8 mouse cellular contexts compared by ENCODE assay signal in the genomic region with DNA sequence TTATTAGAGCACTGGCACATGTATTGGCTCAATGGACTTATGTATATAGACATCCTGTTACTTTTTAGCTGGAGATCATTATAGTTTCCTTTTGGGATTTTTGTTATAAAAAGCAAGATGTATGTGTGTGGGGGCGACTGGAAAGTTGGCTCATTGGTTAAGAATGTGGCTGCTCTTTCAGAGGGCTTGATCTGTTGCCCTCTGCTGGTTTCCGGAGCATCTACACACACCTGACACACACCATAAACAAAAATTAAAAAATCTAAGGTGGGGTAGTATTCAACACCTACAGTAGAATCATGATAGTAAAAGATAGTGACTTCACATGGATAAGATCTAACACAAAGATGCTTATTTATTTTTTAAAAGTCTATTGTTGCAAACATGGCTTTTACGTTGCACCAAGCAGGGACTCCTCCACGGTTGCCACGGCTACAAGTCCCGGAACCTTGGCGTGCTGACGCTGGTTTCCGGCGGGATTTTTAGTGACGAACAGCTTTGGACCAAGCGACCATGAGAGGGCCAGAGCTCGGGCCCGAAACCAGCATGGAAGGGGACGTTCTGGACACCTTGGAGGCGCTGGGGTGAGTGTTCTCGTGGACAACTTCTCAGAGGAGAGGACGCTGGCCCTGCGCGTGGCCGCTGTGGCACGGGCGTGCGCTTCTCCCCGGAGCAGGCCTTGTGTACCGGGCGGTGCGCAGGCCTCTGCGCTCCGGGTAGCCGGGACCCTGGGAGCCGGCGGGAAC. TPM values are rescaled to one million over a fixed set of nuclear protein-coding genes. Genes with fewer than 3 reads are reported as not detected.
DNase-seq lines count a peak whose midpoint lies in the region; ATAC-seq lines count a peak whose summit lies in the region.

Fam98b (plus strand) TSS at position 485 of the 746 bp plus-strand sequence.

- peak; percentile 88 to 98 for DNase-seq in adrenal gland, adult (ENCODE audit: inconsistent age in 2 of 2, low spot score in 1 of 2)
- DNase-seq in embryo, embryonic 10.5 days (ENCODE audit: low spot score): peak; percentile 97
- peak; percentile 84 for DNase-seq in gastrocnemius, postnatal 14 days
- peak; percentile 89 to 90 for DNase-seq in left cerebral cortex, postnatal 10 days (ENCODE audit: extremely low spot score in 1 of 2, low spot score in 2 of 2)
- DNase-seq in right cerebral cortex, postnatal 25 days: peak; percentile 88
- DNase-seq in urinary bladder, postnatal 4 days (ENCODE audit: low spot score in 2 of 2): peak; percentile 82 to 88

- intact Hi-C loops in gastrocnemius, postnatal 14 days (cut with DNase I; ENCODE audit: low total_unique reads): no loop called here
- intact Hi-C loops in left cerebral cortex, postnatal 10 days (cut with DNase I): loop anchor here (5.0 kb wide), 1 partner anchor 352 kb away; no protein-coding TSS in a partner anchor

- peak; percentile 96 for ATAC-seq in inflammation-experienced regulatory T-cells, adult 6 months
- peak; percentile 95 for ATAC-seq in megakaryocyte-erythroid progenitor cell, adult 5-6 weeks (replicated peaks; ENCODE audit: low FRiP score, low TSS enrichment, poor library complexity, severe bottlenecking)

RNA-seq across cellular contexts. Expression of gene Fam98b, which starts in this region (rescaled TPM):
- 10 to 100 TPM; 16.0 to 19.5 TPM for total RNA-seq in gastrocnemius, postnatal 14 days (2021)
- polyA plus RNA-seq in inflammation-experienced regulatory T-cells, adult 6 months (2017; shearing (Covaris generic)): 10 to 100 TPM in 1 of 3 experiments, 1 to 10 TPM in 2; 6.6 to 13.5 (median 9.7) TPM
- 10 to 100 TPM; 50.1 to 51.6 TPM for total RNA-seq in left cerebral cortex, postnatal 10 days (2021)
- 41.9 and 50.4 TPM in 2 replicates for total RNA-seq in megakaryocyte-erythroid progenitor cell, adult 5-6 weeks (2014; fragmentation: Nextera tagmentation)
- total RNA-seq in megakaryocyte-erythroid progenitor cell, adult 5-6 weeks (2017): 20.6 and 24.6 TPM in 2 replicates

Comparison
In these comparisons a context has a peak if more than half of its experiments do, and no peak if none do; other contexts are left out.
1. Peak in every context shown above with its lines: DNase-seq and ATAC-seq.